Mouse (Mus musculus) CD8-positive naive resting alpha-beta T cell, adult 2 months (primary cell): ENCODE results near the gene Lyrm4.

ENCODE experiments used
- DNase-seq, 2 experiments: peaks; one replicate each; pipeline ENCODE4 v3.0.0; 2022; ENCODE audit warnings: low read depth in 2 of 2, low spot score in 2 of 2

Lyrm4 gene

GRCm38 (mm10) chr13:35939871-35940665 lies 177.3 kb downstream of the Lyrm4 start:
- DNase-seq, result no peak

- no peak for DNase-seq
Observed at GRCm38 (mm10) chr13:35937991-35938390, 179.3 kb downstream of the Lyrm4 start.
